32 mouse cellular contexts compared by ENCODE assay signal in the genomic region with DNA sequence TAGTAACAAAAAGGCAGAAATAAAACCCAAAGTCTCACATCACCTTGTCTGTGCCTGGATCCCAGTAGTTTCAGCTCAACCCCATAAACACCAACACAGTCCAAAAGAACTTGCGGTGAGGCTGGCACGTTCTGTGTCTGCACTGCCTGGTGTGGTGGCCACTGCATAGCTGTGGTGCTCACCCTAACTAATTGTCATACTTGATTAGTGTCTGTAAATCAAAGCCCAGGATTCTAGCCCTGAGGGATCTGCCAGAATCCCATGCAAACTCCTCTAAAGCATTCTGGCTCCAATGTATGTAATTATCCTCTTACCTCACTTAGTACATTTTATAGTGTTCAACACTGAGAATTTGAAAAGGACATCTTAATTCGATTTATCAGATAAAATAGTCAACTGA.
"Had no signal": no experiment of that assay in that cellular context is flagged by ENCODE, and none has a peak within 500 bp of the region (broad histone marks: within the 10 kb centered on the region; RNA-seq: fewer than 3 reads in every experiment).

No protein-coding gene starts in this region.

- H3K9ac ChIP-seq: limb, embryonic 12.5 days; limb, embryonic 13.5 days; limb, embryonic 15.5 days; liver, embryonic 12.5 days; liver, embryonic 13.5 days; liver, embryonic 14.5 days; liver, embryonic 15.5 days; liver, postnatal 0 days; lung, embryonic 14.5 days; lung, embryonic 15.5 days; midbrain, embryonic 12.5 days; midbrain, embryonic 13.5 days; midbrain, embryonic 15.5 days; neural tube, embryonic 12.5 days; neural tube, embryonic 13.5 days had no signal

- H3K27me3 ChIP-seq: limb, embryonic 12.5 days; limb, embryonic 13.5 days; limb, embryonic 15.5 days; liver, embryonic 12.5 days; liver, embryonic 13.5 days; liver, embryonic 15.5 days; lung, embryonic 15.5 days; megakaryocyte, embryonic 14.5 days; midbrain, embryonic 12.5 days; midbrain, embryonic 13.5 days; midbrain, embryonic 15.5 days; neural tube, embryonic 12.5 days; neural tube, embryonic 13.5 days had no signal

- H3K4me2 ChIP-seq: limb, embryonic 12.5 days; limb, embryonic 13.5 days; limb, embryonic 15.5 days; liver, embryonic 11.5 days; liver, embryonic 12.5 days; liver, embryonic 13.5 days; liver, embryonic 15.5 days; lung, embryonic 14.5 days; lung, embryonic 15.5 days; midbrain, embryonic 11.5 days; midbrain, embryonic 12.5 days; midbrain, embryonic 13.5 days; midbrain, embryonic 15.5 days; neural tube, embryonic 12.5 days; neural tube, embryonic 13.5 days had no signal

- DNase-seq: left cerebral cortex, postnatal 4 days; liver; liver, embryonic 13.5 days; liver, postnatal 0 days; lung, adult 18-20 months; lung, adult 2 months; lung, embryonic 14.5 days; lung, postnatal 10 days; lung, postnatal 14 days; lung, postnatal 36 days; lung, postnatal 4 days; midbrain, embryonic 14.5 days had no signal

- H3K9me3 ChIP-seq: limb, embryonic 10.5 days; limb, embryonic 12.5 days; limb, embryonic 13.5 days; limb, embryonic 15.5 days; liver, embryonic 12.5 days; liver, embryonic 13.5 days; liver, embryonic 15.5 days; lung, embryonic 15.5 days; megakaryocyte, embryonic 14.5 days; midbrain, embryonic 10.5 days; midbrain, embryonic 12.5 days; midbrain, embryonic 13.5 days; midbrain, embryonic 15.5 days; neural tube, embryonic 12.5 days; neural tube, embryonic 13.5 days had no signal

- ATAC-seq: liver, embryonic 12.5 days; liver, postnatal 0 days; lung, postnatal 0 days; midbrain, embryonic 13.5 days; midbrain, embryonic 15.5 days; midbrain, embryonic 16.5 days had no signal

- H3K27ac ChIP-seq: limb, embryonic 10.5 days; limb, embryonic 12.5 days; limb, embryonic 13.5 days; limb, embryonic 15.5 days; liver, embryonic 12.5 days; liver, embryonic 13.5 days; liver, embryonic 14.5 days; liver, embryonic 15.5 days; lung, embryonic 15.5 days; macrophage; midbrain, embryonic 10.5 days; midbrain, embryonic 12.5 days; midbrain, embryonic 13.5 days; midbrain, embryonic 15.5 days; neural tube, embryonic 12.5 days; neural tube, embryonic 13.5 days had no signal

- H3K4me1 ChIP-seq: lung, embryonic 15.5 days; midbrain, embryonic 15.5 days; neural tube, embryonic 13.5 days had no signal

- H3K4me3 ChIP-seq: limb, embryonic 10.5 days; limb, embryonic 12.5 days; limb, embryonic 13.5 days; limb, embryonic 15.5 days; liver, embryonic 12.5 days; liver, embryonic 13.5 days; liver, embryonic 15.5 days; lung, embryonic 15.5 days; megakaryocyte, embryonic 14.5 days; midbrain, embryonic 10.5 days; midbrain, embryonic 12.5 days; midbrain, embryonic 13.5 days; midbrain, embryonic 15.5 days; neural tube, embryonic 12.5 days; neural tube, embryonic 13.5 days had no signal
